Mouse (Mus musculus): ENCODE data around the gene Nckipsd. TPM values are rescaled to one million over a fixed set of nuclear protein-coding genes. Genes with fewer than 3 reads are reported as not detected.
A peak's percentile ranks its signal among the peaks of the same experiment; 100 is the strongest.

Nckipsd gene
- 17.0 and 20.1 TPM in 2 replicates for polyA plus RNA-seq (2016; fragmentation: Nextera tagmentation; extraction: Ambion mirVana)

GRCm38 (mm10) chr9:108808163-108808665 lies at the start of gene Nckipsd:
Nckipsd (plus strand) TSS chr9:108808368.
- peak; percentile 91 for ATAC-seq (ENCODE audit: low FRiP score, low read depth)
- 0 out of 2 replicates have a peak within 1 kb of the TSS, but pooled peaks have one; percentile 35 for H3K27ac ChIP-seq (replicated peaks)
- peaks cover 67% of the 10 kb centered on the region for H3K36me3 ChIP-seq
- H3K27me3 ChIP-seq: no peaks in the 10 kb centered on the region
- peaks cover 13% of the 10 kb centered on the region for H3K4me1 ChIP-seq
- H3K4me2 ChIP-seq (replicated peaks): peak within 1 kb of the TSS; percentile 86
- peak within 1 kb of the TSS; percentile 74 for H3K9ac ChIP-seq (replicated peaks)
- no peaks in the 10 kb centered on the region for H3K9me3 ChIP-seq
- under 1% methylated on average over 59 of the region's 62 CpGs for WGBS
- H3K4me3 ChIP-seq: peak within 1 kb of the TSS; percentile 73

- WGBS: 93% methylated on average over 20 of the region's 20 CpGs
These were observed 49.0 kb upstream of the Nckipsd start for GRCm38 (mm10) chr9:108759121-108759520.

GRCm38 (mm10) chr9:108759805-108760204 lies 48.4 kb upstream of the Nckipsd start:
- Histone ChIP-seq H3K9ac (replicated peaks) (no peak overlapping the region), H3K9me3 (no peaks in the 10 kb centered on the region), H3K4me1 (no peaks in the 10 kb centered on the region), H3K4me2 (replicated peaks) (no peak overlapping the region), H3K36me3 (no peaks in the 10 kb centered on the region), H3K27me3 (no peaks in the 10 kb centered on the region), H3K27ac (replicated peaks) (no peak overlapping the region), H3K4me3 (no peak overlapping the region)
- ATAC-seq (ENCODE audit: low FRiP score, low read depth): no peak
- 53% methylated on average over 2 of the region's 2 CpGs for WGBS

More at GRCm38 (mm10) chr9:108759121-108759520, 49.0 kb upstream of the Nckipsd start:
- Histone ChIP-seq H3K4me2 (replicated peaks) (no peak overlapping the region), H3K27ac (replicated peaks) (no peak overlapping the region), H3K4me3 (no peak overlapping the region), H3K36me3 (no peaks in the 10 kb centered on the region), H3K9ac (replicated peaks) (no peak overlapping the region), H3K9me3 (no peaks in the 10 kb centered on the region), H3K4me1 (no peaks in the 10 kb centered on the region), H3K27me3 (no peaks in the 10 kb centered on the region)
- no peak for ATAC-seq (ENCODE audit: low FRiP score, low read depth)

- Histone ChIP-seq H3K27ac (replicated peaks) (no peak overlapping the region), H3K9me3 (no peaks in the 10 kb centered on the region), H3K4me1 (no peaks in the 10 kb centered on the region), H3K4me3 (no peak overlapping the region), H3K9ac (replicated peaks) (no peak overlapping the region), H3K36me3 (no peaks in the 10 kb centered on the region), H3K27me3 (no peaks in the 10 kb centered on the region), H3K4me2 (replicated peaks) (no peak overlapping the region)
- no peak for ATAC-seq (ENCODE audit: low FRiP score, low read depth)
These were observed 46.6 kb upstream of the Nckipsd start for GRCm38 (mm10) chr9:108761561-108761960.

- Histone ChIP-seq H3K4me2 (replicated peaks) (no peak overlapping the region), H3K27ac (replicated peaks) (no peak overlapping the region), H3K36me3 (no peaks in the 10 kb centered on the region), H3K4me3 (no peak overlapping the region), H3K27me3 (no peaks in the 10 kb centered on the region), H3K9me3 (no peaks in the 10 kb centered on the region), H3K4me1 (no peaks in the 10 kb centered on the region), H3K9ac (replicated peaks) (no peak overlapping the region)
- WGBS: 83% methylated on average over 10 of the region's 10 CpGs
- ATAC-seq (ENCODE audit: low FRiP score, low read depth): no peak
These were observed 43.2 kb upstream of the Nckipsd start for GRCm38 (mm10) chr9:108764971-108765370.

GRCm38 (mm10) chr9:108776614-108777013 lies 31.6 kb upstream of the Nckipsd start:
- 89% methylated on average over 4 of the region's 4 CpGs for WGBS
- Histone ChIP-seq H3K27me3 (no peaks in the 10 kb centered on the region), H3K4me2 (replicated peaks) (no peak overlapping the region), H3K9me3 (no peaks in the 10 kb centered on the region), H3K4me1 (0 out of 2 replicates have a peak, but pooled peaks cover 4% of the 10 kb centered on the region), H3K9ac (replicated peaks) (no peak overlapping the region), H3K36me3 (no peaks in the 10 kb centered on the region), H3K27ac (replicated peaks) (no peak overlapping the region), H3K4me3 (no peak overlapping the region)
- ATAC-seq (ENCODE audit: low FRiP score, low read depth): no peak

GRCm38 (mm10) chr9:108777276-108777675 lies 30.9 kb upstream of the Nckipsd start:
- Histone ChIP-seq H3K9ac (replicated peaks) (no peak overlapping the region), H3K9me3 (no peaks in the 10 kb centered on the region), H3K27ac (replicated peaks) (no peak overlapping the region), H3K4me2 (replicated peaks) (no peak overlapping the region), H3K36me3 (no peaks in the 10 kb centered on the region), H3K4me3 (no peak overlapping the region), H3K4me1 (peaks cover 10% of the 10 kb centered on the region; the same call in 1 of the 2 replicates), H3K27me3 (no peaks in the 10 kb centered on the region)
- WGBS: 77% methylated on average over 4 of the region's 4 CpGs
- ATAC-seq (ENCODE audit: low FRiP score, low read depth): no peak

GRCm38 (mm10) chr9:108780959-108781358 lies 27.2 kb upstream of the Nckipsd start:
- Histone ChIP-seq H3K36me3 (no peaks in the 10 kb centered on the region), H3K27me3 (no peaks in the 10 kb centered on the region), H3K9ac (replicated peaks) (no peak overlapping the region), H3K9me3 (no peaks in the 10 kb centered on the region), H3K4me1 (peaks cover 26% of the 10 kb centered on the region), H3K4me2 (replicated peaks) (no peak overlapping the region), H3K4me3 (no peak overlapping the region), H3K27ac (replicated peaks) (no peak overlapping the region)
- WGBS: 74% methylated on average over 5 of the region's 5 CpGs
- ATAC-seq (ENCODE audit: low FRiP score, low read depth): no peak

GRCm38 (mm10) chr9:108781891-108782290 lies 26.3 kb upstream of the Nckipsd start:
- peaks cover 34% of the 10 kb centered on the region for H3K4me1 ChIP-seq
- H3K4me3 ChIP-seq: no peak overlapping the region
- no peak overlapping the region for H3K27ac ChIP-seq (replicated peaks)
- no peaks in the 10 kb centered on the region for H3K9me3 ChIP-seq
- H3K9ac ChIP-seq (replicated peaks): no peak overlapping the region
- H3K4me2 ChIP-seq (replicated peaks): no peak overlapping the region
- H3K27me3 ChIP-seq: no peaks in the 10 kb centered on the region
- ATAC-seq (ENCODE audit: low FRiP score, low read depth): no peak
- 0 out of 2 replicates have a peak, but pooled peaks cover 2% of the 10 kb centered on the region for H3K36me3 ChIP-seq
- 67% methylated on average over 4 of the region's 4 CpGs for WGBS

GRCm38 (mm10) chr9:108782836-108783547 lies 25.2 kb upstream of the Nckipsd start:
- WGBS: 8% methylated on average over 9 of the region's 9 CpGs
- Histone ChIP-seq H3K27ac (replicated peaks) (peak overlapping the region; percentile 95), H3K4me2 (replicated peaks) (peak overlapping the region; percentile 73), H3K9me3 (no peaks in the 10 kb centered on the region), H3K27me3 (no peaks in the 10 kb centered on the region), H3K9ac (replicated peaks) (peak overlapping the region; percentile 95), H3K4me1 (peaks cover 45% of the 10 kb centered on the region), H3K36me3 (peaks cover 5% of the 10 kb centered on the region; the same call in 1 of the 2 replicates), H3K4me3 (peak overlapping the region; percentile 85)
- peak; percentile 50; the same call in 1 of the 2 replicates for ATAC-seq (ENCODE audit: low FRiP score, low read depth)

- WGBS: under 1% methylated on average over 56 of the region's 56 CpGs
These were observed 24.4 kb upstream of the Nckipsd start, which contains the start of gene Ip6k2 for GRCm38 (mm10) chr9:108783548-108784463. Ip6k2 (plus strand) TSS chr9:108783796.

More at GRCm38 (mm10) chr9:108783548-108784463, 24.4 kb upstream of the Nckipsd start, which contains the start of gene Ip6k2:
- Histone ChIP-seq H3K4me2 (replicated peaks) (peak within 1 kb of the TSS; percentile 73), H3K36me3 (peaks cover 5% of the 10 kb centered on the region; the same call in 1 of the 2 replicates), H3K4me3 (peak within 1 kb of the TSS; percentile 85), H3K9ac (replicated peaks) (peak within 1 kb of the TSS; percentile 95), H3K4me1 (peaks cover 53% of the 10 kb centered on the region), H3K27ac (replicated peaks) (peak within 1 kb of the TSS; percentile 95), H3K27me3 (no peaks in the 10 kb centered on the region), H3K9me3 (no peaks in the 10 kb centered on the region)
- ATAC-seq (ENCODE audit: low FRiP score, low read depth): peak; percentile 98

Measured in midbrain, embryonic 12.5 days (tissue).